Comparison of ENCODE assay signal across 9 mouse cellular contexts in the genomic region with DNA sequence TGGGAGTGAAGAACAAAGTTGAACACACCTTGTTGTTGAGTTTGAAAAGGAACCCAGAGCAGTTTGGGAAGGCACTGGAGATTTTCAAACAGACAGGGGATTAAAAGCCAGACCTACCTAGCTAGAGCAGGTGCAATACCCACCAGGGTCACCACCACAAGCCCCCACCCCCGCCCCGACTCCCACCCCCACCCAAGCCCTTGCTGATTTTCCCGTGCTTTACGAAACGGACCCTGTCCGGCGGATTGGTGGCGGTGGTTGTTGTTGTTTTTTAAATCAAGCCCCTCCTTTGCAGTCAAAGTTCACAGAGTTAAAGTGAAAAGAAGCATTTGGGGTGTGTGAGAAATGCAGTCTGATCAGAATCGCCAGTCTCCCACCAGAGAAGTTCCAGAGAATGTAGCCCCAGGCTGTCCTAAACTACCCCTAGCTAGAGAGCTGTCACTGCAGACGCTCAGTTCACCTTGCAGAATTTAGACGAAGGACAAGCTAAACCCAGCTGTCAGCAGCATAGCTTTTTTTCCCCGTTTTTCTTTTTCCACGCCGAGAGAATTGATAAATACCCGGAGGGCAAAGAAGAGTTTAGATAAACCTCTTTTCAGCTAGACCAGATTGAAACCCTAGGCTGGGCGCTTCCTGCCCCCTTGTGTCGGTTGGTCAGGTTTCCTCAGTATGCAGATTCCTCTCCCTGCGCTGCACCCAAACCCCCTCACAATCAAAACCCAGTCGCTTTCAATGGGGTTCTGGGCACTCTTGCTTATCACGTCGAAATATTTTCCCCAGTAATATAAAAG. TPM values are rescaled to one million over a fixed set of nuclear protein-coding genes. Genes with fewer than 3 reads are reported as not detected.
DNase-seq lines count a peak whose midpoint lies in the region; ATAC-seq and TF ChIP-seq lines count a peak whose summit lies in the region.
"Had no signal": no experiment of that assay in that cellular context is flagged by ENCODE, and none has a peak within 500 bp of the region (broad histone marks: within the 10 kb centered on the region; RNA-seq: fewer than 3 reads in every experiment).

No protein-coding gene starts in this region.

- no peak overlapping the region for H3K27ac ChIP-seq in forebrain, embryonic 13.5 days
- H3K27ac ChIP-seq in kidney, adult 2 months (ENCODE audit: insufficient read depth, low read depth, low read length) = peak overlapping the region; percentile 46; the same call in 1 of the 2 replicates
- peak overlapping the region; percentile 90 for H3K27ac ChIP-seq in lung, embryonic 16.5 days (ENCODE audit: low read length)
- H3K27ac ChIP-seq in stomach, embryonic 15.5 days = peak overlapping the region; percentile 31; the same call in 1 of the 2 replicates

- H3K27me3 ChIP-seq in E14TG2a.4 (ENCODE audit: insufficient read depth, low read length) = peaks cover 53% of the 10 kb centered on the region
- H3K27me3 ChIP-seq in forebrain, embryonic 13.5 days = peaks cover 33% of the 10 kb centered on the region
- H3K27me3 ChIP-seq in kidney, adult 2 months (replicated peaks; ENCODE audit: control insufficient read depth, insufficient read depth, low read length) = no peaks in the 10 kb centered on the region
- H3K27me3 ChIP-seq in lung, embryonic 16.5 days (ENCODE audit: control insufficient read depth, insufficient read depth, low read depth, low read length) = peaks cover 22% of the 10 kb centered on the region
- no peaks in the 10 kb centered on the region for H3K27me3 ChIP-seq in stomach, embryonic 15.5 days (replicated peaks)

- H3K9me3 ChIP-seq in E14TG2a.4 (ENCODE audit: low read length) = peaks cover 8% of the 10 kb centered on the region
- H3K9me3 ChIP-seq in forebrain, embryonic 13.5 days (replicated peaks) = peaks cover 20% of the 10 kb centered on the region
- peaks cover 26% of the 10 kb centered on the region for H3K9me3 ChIP-seq in lung, embryonic 16.5 days (ENCODE audit: control insufficient read depth, low read length)
- H3K9me3 ChIP-seq in stomach, embryonic 15.5 days = 0 out of 2 replicates have a peak, but pooled peaks cover 4% of the 10 kb centered on the region

- peak; percentile 74 to 75 for DNase-seq in cerebellum, postnatal 10 days
- no peak for DNase-seq in cerebellum, adult 9-10 months
- peak; percentile 45 for DNase-seq in kidney, adult 2 months
- no peak for DNase-seq in cerebellum, adult 8-10 months

- H3K36me3 ChIP-seq in E14TG2a.4 (ENCODE audit: insufficient read depth, low read length) = peaks cover 29% of the 10 kb centered on the region
- peaks cover 10% of the 10 kb centered on the region; the same call in 1 of the 2 replicates for H3K36me3 ChIP-seq in forebrain, embryonic 13.5 days (ENCODE audit: poor library complexity, severe bottlenecking)
- H3K36me3 ChIP-seq in kidney, adult 2 months (ENCODE audit: control insufficient read depth, insufficient read depth, low read length) = no peaks in the 10 kb centered on the region
- H3K36me3 ChIP-seq in lung, embryonic 16.5 days (ENCODE audit: control insufficient read depth, insufficient read depth, low read length) = peaks cover 24% of the 10 kb centered on the region
- H3K36me3 ChIP-seq in stomach, embryonic 15.5 days = peaks cover 25% of the 10 kb centered on the region

- no peak for ATAC-seq in forebrain, embryonic 13.5 days
- ATAC-seq in lung, embryonic 16.5 days (ENCODE audit: low read depth) = peak; percentile 38; the same call in 1 of the 2 replicates
- no peak for ATAC-seq in stomach, embryonic 15.5 days (ENCODE audit: insufficient read depth, low FRiP score, low read depth)

- under 1% methylated on average over 21 of the region's 21 CpGs for WGBS in forebrain, embryonic 13.5 days
- WGBS in kidney, adult 2 months = 3% methylated on average over 21 of the region's 21 CpGs
- 1% methylated on average over 21 of the region's 21 CpGs for WGBS in lung, embryonic 16.5 days
- WGBS in stomach, embryonic 15.5 days = 1% methylated on average over 21 of the region's 21 CpGs

- H3K4me3 ChIP-seq in E14TG2a.4 (replicated peaks; ENCODE audit: low read length) = peak overlapping the region; percentile 85
- peak overlapping the region; percentile 61 for H3K4me3 ChIP-seq in forebrain, embryonic 13.5 days
- H3K4me3 ChIP-seq in kidney, adult 2 months (ENCODE audit: insufficient read depth, low read depth, low read length) = peak overlapping the region; percentile 76
- peak overlapping the region; percentile 66 for H3K4me3 ChIP-seq in lung, embryonic 16.5 days (ENCODE audit: low read length)
- peak overlapping the region; percentile 60 for H3K4me3 ChIP-seq in stomach, embryonic 15.5 days (replicated peaks)

- no peak for TF ChIP-seq POLR2A in kidney, adult 2 months (IDR thresholded peaks at IDR 0.05; ENCODE audit: low read depth, low read length)

- 0 out of 2 replicates have a peak overlapping the region, but pooled peaks have one; percentile 64 for H3K9ac ChIP-seq in forebrain, embryonic 13.5 days
- H3K9ac ChIP-seq in lung, embryonic 16.5 days (ENCODE audit: low read length) = peak overlapping the region; percentile 70
- H3K9ac ChIP-seq in stomach, embryonic 15.5 days = no peak overlapping the region

- H3K4me2 ChIP-seq in forebrain, embryonic 13.5 days = peak overlapping the region; percentile 100
- H3K4me2 ChIP-seq in lung, embryonic 16.5 days (ENCODE audit: low read depth, low read length) = peak overlapping the region; percentile 89
- H3K4me2 ChIP-seq in stomach, embryonic 15.5 days = peak overlapping the region; percentile 90

- peaks cover 29% of the 10 kb centered on the region for H3K4me1 ChIP-seq in E14TG2a.4 (replicated peaks; ENCODE audit: low read depth, low read length)
- peaks cover 25% of the 10 kb centered on the region for H3K4me1 ChIP-seq in forebrain, embryonic 13.5 days
- no peaks in the 10 kb centered on the region for H3K4me1 ChIP-seq in kidney, adult 2 months (ENCODE audit: control insufficient read depth, insufficient read depth, low read length)
- H3K4me1 ChIP-seq in lung, embryonic 16.5 days (replicated peaks; ENCODE audit: control insufficient read depth, insufficient read depth, low read length) = peaks cover 14% of the 10 kb centered on the region; the same call in 1 of the 2 replicates
- H3K4me1 ChIP-seq in stomach, embryonic 15.5 days = 0 out of 2 replicates have a peak, but pooled peaks cover 10% of the 10 kb centered on the region

- peak; percentile 8; the same call in 1 of the 2 replicates for TF ChIP-seq CTCF in E14TG2a.4 (conservative IDR thresholded peaks at IDR 0.05; ENCODE audit: low read length)
- no peak; the same call in 1 of the 2 replicates for TF ChIP-seq CTCF in kidney, adult 2 months (conservative IDR thresholded peaks at IDR 0.05; ENCODE audit: insufficient read depth, insufficient read length, low read depth, low read length)

RNA-seq across cellular contexts. Expression of a gene that starts 0.8 kb away (rescaled TPM):
- 0.62 and 0.86 TPM in 2 replicates for polyA plus RNA-seq in forebrain, embryonic 13.5 days (2015; fragmentation: Nextera tagmentation; extraction: Ambion mirVana)
- 4.3 and 7.3 TPM in 2 replicates for polyA plus RNA-seq in kidney, adult 2 months (2012; rRNA removed)
- 10.2 and 10.7 TPM in 2 replicates for polyA plus RNA-seq in lung, embryonic 16.5 days (2015; fragmentation: Nextera tagmentation; extraction: Ambion mirVana)
- polyA plus RNA-seq in stomach, embryonic 15.5 days (2015; fragmentation: Nextera tagmentation; extraction: Ambion mirVana) = 11.6 and 12.0 TPM in 2 replicates
- polyA plus RNA-seq: C2C12 had no signal

Comparison
In these comparisons a context has a peak if more than half of its experiments do, and no peak if none do; other contexts are left out.
1. DNase-seq: peak in cerebellum, postnatal 10 days (2 of 2) and kidney, adult 2 months (single experiment); none in cerebellum, adult 9-10 months (single experiment) and cerebellum, adult 8-10 months (single experiment).
2. Peak in every context shown above with its lines, with median percentiles within 50 percentile points of each other: H3K4me3 ChIP-seq and H3K4me2 ChIP-seq.